In genomic region chr8:87672214-87672613, GRCm38 (mm10) we compare ENCODE assay signal across 20 mouse cellular contexts.
A peak's percentile ranks its signal among the peaks of the same experiment; 100 is the strongest.
DNase-seq lines count a peak whose midpoint lies in the region; ATAC-seq and TF ChIP-seq lines count a peak whose summit lies in the region.
"Had no signal": no experiment of that assay in that cellular context is flagged by ENCODE, and none has a peak within 500 bp of the region (broad histone marks: within the 10 kb centered on the region; RNA-seq: fewer than 3 reads in every experiment).

No protein-coding gene starts in this region.

- no peak overlapping the region for H3K9ac ChIP-seq in forebrain, postnatal 0 days
- no peak overlapping the region for H3K9ac ChIP-seq in midbrain, embryonic 14.5 days (replicated peaks; ENCODE audit: low read length)
- H3K9ac ChIP-seq in midbrain, embryonic 11.5 days (ENCODE audit: low read length), result no peak overlapping the region
- no peak overlapping the region for H3K9ac ChIP-seq in hindbrain, embryonic 12.5 days
- no peak overlapping the region for H3K9ac ChIP-seq in neural tube, embryonic 14.5 days (replicated peaks; ENCODE audit: low read depth, low read length)
- H3K9ac ChIP-seq: heart, embryonic 15.5 days had no signal

- H3K36me3 ChIP-seq in forebrain, embryonic 10.5 days (replicated peaks), result peaks cover 52% of the 10 kb centered on the region
- no peaks in the 10 kb centered on the region for H3K36me3 ChIP-seq in forebrain, postnatal 0 days (ENCODE audit: insufficient read depth)
- H3K36me3 ChIP-seq in midbrain, embryonic 14.5 days (ENCODE audit: control insufficient read depth, insufficient read depth, low read length), result no peaks in the 10 kb centered on the region
- H3K36me3 ChIP-seq in midbrain, embryonic 11.5 days (ENCODE audit: control insufficient read depth, insufficient read depth, low read length), result peaks cover 2% of the 10 kb centered on the region; the same call in 1 of the 2 replicates
- H3K36me3 ChIP-seq in hindbrain, embryonic 12.5 days, result 0 out of 2 replicates have a peak, but pooled peaks cover 3% of the 10 kb centered on the region
- H3K36me3 ChIP-seq in neural tube, embryonic 14.5 days (ENCODE audit: control insufficient read depth, insufficient read depth, low read length), result no peaks in the 10 kb centered on the region
- no peaks in the 10 kb centered on the region for H3K36me3 ChIP-seq in kidney, adult 2 months (ENCODE audit: control insufficient read depth, insufficient read depth, low read length)
- H3K36me3 ChIP-seq: G1E; heart, embryonic 15.5 days had no signal

- peaks cover 18% of the 10 kb centered on the region for H3K4me1 ChIP-seq in forebrain, embryonic 10.5 days
- peaks cover 19% of the 10 kb centered on the region for H3K4me1 ChIP-seq in forebrain, postnatal 0 days (ENCODE audit: insufficient read depth)
- peaks cover 26% of the 10 kb centered on the region for H3K4me1 ChIP-seq in midbrain, embryonic 14.5 days (ENCODE audit: control insufficient read depth, insufficient read depth, low read length)
- H3K4me1 ChIP-seq in midbrain, embryonic 11.5 days (ENCODE audit: control insufficient read depth, insufficient read depth, low read length), result no peaks in the 10 kb centered on the region
- H3K4me1 ChIP-seq in hindbrain, embryonic 12.5 days, result peaks cover 43% of the 10 kb centered on the region
- H3K4me1 ChIP-seq in neural tube, embryonic 14.5 days (ENCODE audit: control insufficient read depth, insufficient read depth, low read length), result peaks cover 32% of the 10 kb centered on the region
- no peaks in the 10 kb centered on the region for H3K4me1 ChIP-seq in kidney, adult 2 months (ENCODE audit: control insufficient read depth, insufficient read depth, low read length)
- H3K4me1 ChIP-seq: heart, embryonic 15.5 days had no signal

- TF ChIP-seq POLR2A in kidney, adult 2 months (IDR thresholded peaks at IDR 0.05; ENCODE audit: low read depth, low read length), result no peak

- no peak for TF ChIP-seq CTCF in forebrain, postnatal 0 days (IDR thresholded peaks at IDR 0.05; ENCODE audit: low read depth)
- no peak for TF ChIP-seq CTCF in kidney, adult 2 months (conservative IDR thresholded peaks at IDR 0.05; ENCODE audit: insufficient read depth, insufficient read length, low read depth, low read length)

- no peak for ATAC-seq in forebrain, postnatal 0 days
- no peak for ATAC-seq in midbrain, embryonic 14.5 days (ENCODE audit: low FRiP score, low TSS enrichment)
- ATAC-seq in midbrain, embryonic 11.5 days (ENCODE audit: low FRiP score), result no peak
- no peak for ATAC-seq in hindbrain, embryonic 12.5 days (ENCODE audit: low FRiP score)
- ATAC-seq in neural tube, embryonic 14.5 days (ENCODE audit: low read depth), result no peak
- ATAC-seq: activated CD4-positive, CD25-positive, alpha-beta regulatory T cell, adult 4 months; midbrain, embryonic 16.5 days had no signal

- H3K27me3 ChIP-seq in forebrain, embryonic 10.5 days (ENCODE audit: poor library complexity, severe bottlenecking), result no peaks in the 10 kb centered on the region
- H3K27me3 ChIP-seq in forebrain, postnatal 0 days (ENCODE audit: insufficient read depth, low read length), result no peaks in the 10 kb centered on the region
- no peaks in the 10 kb centered on the region for H3K27me3 ChIP-seq in midbrain, embryonic 14.5 days (ENCODE audit: control insufficient read depth, insufficient read depth, low read length)
- H3K27me3 ChIP-seq in midbrain, embryonic 11.5 days (ENCODE audit: control insufficient read depth, insufficient read depth, low read length), result no peaks in the 10 kb centered on the region
- H3K27me3 ChIP-seq in hindbrain, embryonic 12.5 days, result no peaks in the 10 kb centered on the region
- no peaks in the 10 kb centered on the region for H3K27me3 ChIP-seq in neural tube, embryonic 14.5 days (ENCODE audit: control insufficient read depth, insufficient read depth, low read length)
- no peaks in the 10 kb centered on the region for H3K27me3 ChIP-seq in kidney, adult 2 months (replicated peaks; ENCODE audit: control insufficient read depth, insufficient read depth, low read length)
- H3K27me3 ChIP-seq: CH12.LX had no signal

- no peak overlapping the region for H3K4me2 ChIP-seq in forebrain, postnatal 0 days (ENCODE audit: low read depth)
- H3K4me2 ChIP-seq in midbrain, embryonic 14.5 days (ENCODE audit: low read length), result no peak overlapping the region
- no peak overlapping the region for H3K4me2 ChIP-seq in midbrain, embryonic 11.5 days
- H3K4me2 ChIP-seq in hindbrain, embryonic 12.5 days (replicated peaks), result no peak overlapping the region
- no peak overlapping the region for H3K4me2 ChIP-seq in neural tube, embryonic 14.5 days (ENCODE audit: low read depth, low read length)
- H3K4me2 ChIP-seq: heart, embryonic 15.5 days had no signal

- 0 out of 2 replicates have a peak overlapping the region, but pooled peaks have one; percentile 25 for H3K27ac ChIP-seq in forebrain, embryonic 10.5 days
- H3K27ac ChIP-seq in forebrain, postnatal 0 days (ENCODE audit: low read depth, low read length), result no peak overlapping the region
- peak overlapping the region; percentile 57 for H3K27ac ChIP-seq in midbrain, embryonic 14.5 days (replicated peaks; ENCODE audit: low read depth, low read length)
- no peak overlapping the region for H3K27ac ChIP-seq in midbrain, embryonic 11.5 days (ENCODE audit: low read depth, low read length)
- H3K27ac ChIP-seq in hindbrain, embryonic 12.5 days, result peak overlapping the region; percentile 46; the same call in 1 of the 2 replicates
- H3K27ac ChIP-seq in neural tube, embryonic 14.5 days (ENCODE audit: low read depth, low read length), result 0 out of 2 replicates have a peak overlapping the region, but pooled peaks have one; percentile 12
- no peak overlapping the region for H3K27ac ChIP-seq in kidney, adult 2 months (ENCODE audit: insufficient read depth, low read depth, low read length)
- H3K27ac ChIP-seq: heart, embryonic 15.5 days; macrophage had no signal

- no peak overlapping the region for H3K4me3 ChIP-seq in forebrain, embryonic 10.5 days
- H3K4me3 ChIP-seq in forebrain, postnatal 0 days (ENCODE audit: low read depth, low read length), result no peak overlapping the region
- no peak overlapping the region for H3K4me3 ChIP-seq in midbrain, embryonic 14.5 days (replicated peaks; ENCODE audit: low read depth, low read length)
- no peak overlapping the region for H3K4me3 ChIP-seq in midbrain, embryonic 11.5 days (ENCODE audit: low read depth, low read length)
- H3K4me3 ChIP-seq in hindbrain, embryonic 12.5 days, result no peak overlapping the region
- no peak overlapping the region for H3K4me3 ChIP-seq in neural tube, embryonic 14.5 days (ENCODE audit: low read depth, low read length)
- no peak overlapping the region for H3K4me3 ChIP-seq in kidney, adult 2 months (ENCODE audit: insufficient read depth, low read depth, low read length)
- H3K4me3 ChIP-seq: heart, embryonic 15.5 days had no signal

- WGBS in forebrain, embryonic 10.5 days, result 75% methylated on average over 2 of the region's 2 CpGs
- WGBS in forebrain, postnatal 0 days, result 81% methylated on average over 2 of the region's 2 CpGs
- WGBS in midbrain, embryonic 14.5 days, result 70% methylated on average over 2 of the region's 2 CpGs
- 84% methylated on average over 2 of the region's 2 CpGs for WGBS in midbrain, embryonic 11.5 days
- 73% methylated on average over 2 of the region's 2 CpGs for WGBS in hindbrain, embryonic 12.5 days
- 47% methylated on average over 2 of the region's 2 CpGs for WGBS in neural tube, embryonic 14.5 days
- WGBS in kidney, adult 2 months, result 46% methylated on average over 2 of the region's 2 CpGs

- no peaks in the 10 kb centered on the region for H3K9me3 ChIP-seq in forebrain, embryonic 10.5 days
- no peaks in the 10 kb centered on the region for H3K9me3 ChIP-seq in forebrain, postnatal 0 days (ENCODE audit: low read length)
- no peaks in the 10 kb centered on the region for H3K9me3 ChIP-seq in midbrain, embryonic 14.5 days (ENCODE audit: control insufficient read depth, low read length)
- H3K9me3 ChIP-seq in midbrain, embryonic 11.5 days (ENCODE audit: control insufficient read depth, low read length), result no peaks in the 10 kb centered on the region
- H3K9me3 ChIP-seq in hindbrain, embryonic 12.5 days (replicated peaks), result no peaks in the 10 kb centered on the region
- no peaks in the 10 kb centered on the region for H3K9me3 ChIP-seq in neural tube, embryonic 14.5 days (ENCODE audit: control insufficient read depth, low read length)
- H3K9me3 ChIP-seq: heart, embryonic 15.5 days had no signal

- no peak for DNase-seq in forebrain, embryonic 10.5 days (ENCODE audit: extremely low spot score, low spot score)
- no peak for DNase-seq in forebrain, postnatal 0 days
- no peak for DNase-seq in midbrain, embryonic 14.5 days
- no peak for DNase-seq in midbrain, embryonic 11.5 days (ENCODE audit: low spot score, missing footprints)
- DNase-seq in layer of hippocampus, adult 11-12 months (ENCODE audit: low spot score), result no peak
- no peak for DNase-seq in kidney, adult 2 months
- DNase-seq: adrenal gland, postnatal 10 days; B cell, adult 2 months; heart, postnatal 36 days; kidney, adult 8-10 months; kidney, postnatal 10 days; right cerebral cortex, postnatal 14 days had no signal

Comparison
In these comparisons a context has a peak if more than half of its experiments do, and no peak if none do; other contexts are left out.
1. H3K27ac ChIP-seq: peak in forebrain, embryonic 10.5 days (single experiment), midbrain, embryonic 14.5 days (single experiment), hindbrain, embryonic 12.5 days (single experiment) and neural tube, embryonic 14.5 days (single experiment); none in forebrain, postnatal 0 days (single experiment), midbrain, embryonic 11.5 days (single experiment) and kidney, adult 2 months (single experiment).